Mouse (Mus musculus) left cerebral cortex, adult 11 months (tissue): ENCODE data around the gene D630003M21Rik.

ENCODE experiments used
- DNase-seq: peaks from one replicate; pipeline ENCODE4 v3.0.0; 2022; ENCODE audit warnings: low spot score

The D630003M21Rik gene

GRCm38 (mm10) chr2:158236698-158237097 is 7.7 kb upstream of the D630003M21Rik start:
- DNase-seq = no peak

- no peak for DNase-seq
Measured at GRCm38 (mm10) chr2:158233106-158233505, 4.1 kb upstream of the D630003M21Rik start.

DNA sequence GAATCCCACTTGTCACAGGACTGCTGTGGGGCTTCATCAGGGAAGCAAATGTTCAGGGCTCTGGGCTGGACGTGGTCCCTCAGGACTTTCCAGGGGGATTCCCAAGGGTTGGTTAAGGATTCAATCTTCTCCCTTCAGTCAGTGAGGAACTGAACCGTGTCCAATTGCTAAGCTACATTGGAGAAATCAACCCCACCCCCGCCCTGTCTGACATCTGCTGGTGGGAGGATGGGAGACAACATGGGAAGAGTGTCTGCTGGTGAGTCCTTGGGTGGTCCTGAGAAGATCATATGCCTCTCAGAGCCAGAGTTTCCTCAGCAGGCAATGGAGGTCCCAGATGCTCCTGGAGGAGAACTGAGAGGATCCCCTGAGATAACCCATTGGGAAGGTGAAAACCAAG is 3.4 kb upstream of the D630003M21Rik start:
- DNase-seq = no peak

- no peak for DNase-seq
Measured at GRCm38 (mm10) chr2:158231071-158231470, 2.0 kb upstream of the D630003M21Rik start.

- no peak for DNase-seq
Measured at GRCm38 (mm10) chr2:158230617-158231016, 1.6 kb upstream of the D630003M21Rik start.

DNA sequence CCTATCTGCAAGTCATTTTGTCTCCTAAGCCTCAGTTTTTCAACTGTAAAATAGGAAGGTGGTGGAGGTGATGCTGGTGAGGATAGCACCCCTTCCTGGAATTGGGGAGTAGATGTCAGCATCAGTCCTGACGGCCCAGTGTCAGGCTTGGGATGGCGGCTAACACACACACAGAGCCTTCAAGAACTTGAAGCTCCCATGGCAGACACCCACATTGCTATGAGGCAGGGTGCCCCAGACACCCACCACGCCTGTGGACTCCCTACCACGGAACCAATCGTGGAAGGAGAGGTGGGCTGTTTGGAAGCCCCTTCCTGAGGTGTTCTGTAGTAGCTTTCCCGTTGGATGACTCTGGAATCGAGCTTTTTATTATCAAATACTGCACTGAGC is 476 bp upstream of the D630003M21Rik start:
- DNase-seq = no peak

GRCm38 (mm10) chr2:158225301-158225700 is 3.7 kb downstream of the D630003M21Rik start:
- DNase-seq = no peak

GRCm38 (mm10) chr2:158223497-158223896 is 5.5 kb downstream of the D630003M21Rik start:
- DNase-seq = no peak

- no peak for DNase-seq
Measured at GRCm38 (mm10) chr2:158222664-158223063, 6.4 kb downstream of the D630003M21Rik start.

GRCm38 (mm10) chr2:158221446-158222084 is 7.5 kb downstream of the D630003M21Rik start:
- no peak for DNase-seq

DNA sequence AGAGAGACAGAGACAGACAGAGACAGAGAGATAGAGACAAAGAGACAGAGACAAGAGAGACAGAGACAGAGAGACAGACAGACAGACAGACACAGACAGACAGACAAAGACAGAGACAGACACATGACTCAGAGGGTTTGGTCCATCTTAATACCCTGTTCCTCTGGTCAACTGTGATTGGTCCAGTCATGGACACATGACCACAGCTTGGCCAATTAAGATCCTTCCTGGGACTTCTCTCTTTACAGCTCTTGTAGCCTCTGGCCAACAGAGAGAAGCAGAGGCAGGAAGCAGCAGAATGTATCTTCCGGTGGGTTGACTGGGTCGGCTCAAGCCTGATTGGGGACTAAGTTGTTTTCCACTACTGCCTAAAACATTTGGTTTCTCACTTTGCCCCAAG is 9.5 kb downstream of the D630003M21Rik start:
- DNase-seq = no peak

DNA sequence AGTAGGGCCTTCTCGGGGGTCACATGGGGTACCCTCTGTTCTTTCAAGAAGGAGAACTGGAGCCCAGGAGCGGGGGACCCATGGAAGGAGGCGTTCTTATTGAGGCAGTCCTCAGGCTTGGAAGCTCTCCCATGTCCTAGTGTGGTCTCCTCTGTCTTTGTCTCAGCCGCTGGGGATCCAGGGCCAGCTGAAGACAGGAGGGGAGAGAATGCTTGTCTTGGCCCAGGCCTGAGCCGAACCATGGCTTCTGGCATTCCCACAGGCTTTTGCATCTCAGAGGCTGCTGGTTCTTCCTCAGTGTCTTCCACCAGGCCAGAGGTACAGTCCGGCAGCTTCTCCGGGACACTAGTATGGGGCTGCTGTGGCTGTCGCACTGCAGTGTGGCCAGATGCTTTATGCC is 12.5 kb downstream of the D630003M21Rik start:
- no peak for DNase-seq

- no peak for DNase-seq
Measured at GRCm38 (mm10) chr2:158215283-158216117, 13.5 kb downstream of the D630003M21Rik start.

DNA sequence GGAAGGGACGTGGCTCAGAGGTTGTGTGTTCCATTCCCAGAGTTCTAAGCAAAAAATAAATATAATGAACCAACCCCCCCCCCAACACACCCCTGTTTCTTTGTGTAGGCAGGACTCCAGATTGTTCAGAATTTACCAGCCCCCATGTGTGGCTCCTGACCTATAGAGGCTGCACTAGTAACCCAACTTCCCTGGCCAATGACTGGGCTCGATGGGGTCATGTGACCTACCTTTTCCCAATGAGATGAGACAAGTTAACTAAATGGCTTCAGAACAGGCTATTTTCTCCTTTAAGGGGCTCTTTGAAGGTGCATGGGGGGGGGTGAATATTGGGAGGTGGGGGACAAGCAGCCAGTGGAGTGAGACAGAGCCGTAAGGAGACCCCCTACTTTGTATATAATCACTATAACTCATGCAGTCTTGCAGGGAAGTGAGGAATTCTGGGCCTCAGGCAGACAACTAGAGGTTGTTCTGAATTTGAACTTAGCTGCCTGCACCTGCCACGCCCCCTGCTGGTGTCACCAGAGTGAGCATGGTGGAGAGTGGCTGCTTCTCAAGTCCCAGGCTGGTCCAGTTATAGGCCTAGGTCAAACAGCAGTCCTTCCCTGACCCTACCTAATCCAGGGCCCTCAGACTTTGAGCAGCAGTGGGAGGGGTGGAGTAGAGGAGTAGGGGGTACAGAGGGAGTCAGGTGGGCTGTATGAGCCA is 17.1 kb downstream of the D630003M21Rik start:
- no peak for DNase-seq

DNA sequence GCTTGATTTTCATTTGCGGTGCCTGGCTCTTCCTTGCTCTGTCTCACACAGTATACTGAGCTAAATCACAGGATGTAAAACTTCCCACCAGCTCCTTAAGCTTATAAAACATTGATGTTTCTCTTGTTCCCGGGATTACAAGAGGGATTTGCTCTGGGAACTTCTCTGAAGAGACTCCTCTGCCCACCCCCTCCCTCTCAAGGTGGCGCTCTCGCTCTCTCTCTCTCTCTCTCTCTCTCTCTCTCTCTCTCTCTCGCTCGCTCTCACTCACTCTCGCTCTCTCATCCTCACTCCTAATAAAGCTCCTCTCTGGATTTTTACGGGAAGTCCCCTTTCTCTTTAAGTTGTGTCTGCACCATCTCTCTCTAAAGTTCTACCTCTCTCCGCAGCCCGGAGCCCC is 18.1 kb downstream of the D630003M21Rik start:
- DNase-seq = no peak

DNA sequence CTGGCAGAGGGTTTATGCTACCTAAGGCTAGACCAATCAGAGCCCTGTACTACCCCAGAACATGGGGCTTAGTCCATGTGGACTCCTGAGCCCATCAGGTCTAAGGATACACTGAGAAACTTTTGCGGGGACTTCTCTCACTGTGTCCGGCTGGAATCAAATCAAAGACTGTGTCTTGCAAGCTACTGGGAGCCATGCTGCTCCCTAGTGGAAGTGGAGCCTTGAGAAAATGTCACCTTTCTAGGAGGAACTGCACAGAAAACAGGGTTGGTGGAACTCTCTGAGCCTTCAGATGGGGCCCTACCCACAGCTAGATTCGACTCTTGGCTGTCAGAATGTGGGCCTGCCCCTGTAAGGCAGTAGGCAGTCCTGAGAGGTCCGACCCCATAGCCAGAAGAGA is 18.5 kb downstream of the D630003M21Rik start:
- DNase-seq = no peak

DNA sequence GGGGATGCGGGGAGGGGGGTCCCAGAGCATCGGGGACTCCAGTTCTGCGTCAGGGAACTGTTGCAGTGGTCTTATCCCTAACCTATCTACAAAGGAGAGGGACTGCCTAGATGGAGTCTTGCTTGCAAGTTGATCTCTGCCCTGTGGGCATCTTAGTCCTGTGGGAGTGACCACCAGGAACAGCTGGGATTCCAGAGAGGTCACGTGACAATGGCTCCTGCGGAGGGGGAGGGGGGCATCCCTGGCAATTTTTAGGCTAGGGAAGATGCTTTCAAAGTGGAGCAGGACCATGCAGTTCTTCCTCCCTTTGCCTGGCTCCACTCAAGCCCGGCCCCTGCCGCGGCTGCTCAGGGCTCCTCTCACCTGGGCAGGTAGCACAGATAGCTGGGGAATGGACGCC is 19.2 kb downstream of the D630003M21Rik start:
- no peak for DNase-seq

DNA sequence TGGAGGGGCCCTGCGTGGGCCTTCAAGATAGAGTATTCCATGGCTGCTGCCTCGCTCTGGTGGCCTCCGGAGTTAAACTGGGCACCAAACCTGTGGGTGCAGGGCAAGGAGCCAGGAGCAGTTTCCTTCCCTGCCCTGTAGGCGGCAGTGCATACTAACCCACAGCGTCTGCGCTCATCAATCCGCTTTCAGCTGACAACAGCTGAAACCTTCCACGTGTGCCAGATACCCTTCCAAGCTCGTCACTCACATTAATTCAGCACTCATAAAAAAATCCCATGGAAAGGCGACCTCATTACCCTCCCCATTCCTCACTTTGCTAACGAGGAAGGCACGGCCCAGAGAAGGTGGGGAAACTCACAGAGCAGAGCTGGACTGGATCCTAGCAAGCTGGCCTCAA is 21.2 kb downstream of the D630003M21Rik start:
- DNase-seq = peak; percentile 40

DNA sequence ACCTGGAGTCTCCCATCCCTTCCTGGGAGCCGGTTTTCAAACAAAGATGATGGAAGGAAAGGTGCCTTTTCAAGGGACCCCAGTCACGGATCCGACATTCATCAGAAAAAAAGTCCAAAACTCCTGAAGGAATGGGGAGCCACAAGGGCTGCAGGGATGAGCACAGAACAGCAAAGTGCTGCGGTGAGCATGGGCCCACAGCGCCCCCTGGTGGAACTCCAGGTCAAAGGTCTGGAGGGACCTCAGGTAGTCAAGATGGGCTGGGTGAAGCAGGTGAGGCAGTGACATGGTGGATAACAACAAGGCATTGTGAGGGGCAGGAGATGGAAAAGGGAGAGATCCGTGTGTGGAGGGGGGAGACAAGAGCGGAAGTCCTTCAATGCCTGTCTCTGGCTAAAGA is 24.9 kb downstream of the D630003M21Rik start:
- DNase-seq = no peak

GRCm38 (mm10) chr2:158203686-158204085 is 25.3 kb downstream of the D630003M21Rik start:
- DNase-seq = no peak

DNA sequence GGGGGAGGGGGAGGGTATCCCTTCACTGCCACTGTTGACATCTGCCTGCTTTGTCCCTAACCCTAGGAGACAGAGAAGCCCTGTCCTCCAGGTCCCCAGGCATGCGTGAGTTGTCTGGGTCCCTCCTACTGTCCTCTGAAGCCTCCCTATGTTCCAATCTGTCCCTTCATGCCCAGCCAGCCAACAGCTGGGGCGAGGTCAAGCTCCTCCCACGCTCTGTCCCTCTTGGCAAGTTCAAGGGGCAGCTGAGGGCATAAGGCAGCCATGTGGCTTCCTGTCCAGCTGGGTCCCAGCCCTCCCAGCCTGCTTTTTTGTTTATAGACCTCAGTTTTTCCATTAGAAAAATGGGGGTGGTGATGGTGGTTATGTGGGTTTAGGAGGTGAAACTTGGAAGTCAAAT is 29.7 kb downstream of the D630003M21Rik start:
- DNase-seq = no peak

GRCm38 (mm10) chr2:158198861-158199260 is 30.2 kb downstream of the D630003M21Rik start:
- no peak for DNase-seq

- DNase-seq = no peak
Measured at GRCm38 (mm10) chr2:158197971-158198370, 31.1 kb downstream of the D630003M21Rik start.
